In the genomic region with DNA sequence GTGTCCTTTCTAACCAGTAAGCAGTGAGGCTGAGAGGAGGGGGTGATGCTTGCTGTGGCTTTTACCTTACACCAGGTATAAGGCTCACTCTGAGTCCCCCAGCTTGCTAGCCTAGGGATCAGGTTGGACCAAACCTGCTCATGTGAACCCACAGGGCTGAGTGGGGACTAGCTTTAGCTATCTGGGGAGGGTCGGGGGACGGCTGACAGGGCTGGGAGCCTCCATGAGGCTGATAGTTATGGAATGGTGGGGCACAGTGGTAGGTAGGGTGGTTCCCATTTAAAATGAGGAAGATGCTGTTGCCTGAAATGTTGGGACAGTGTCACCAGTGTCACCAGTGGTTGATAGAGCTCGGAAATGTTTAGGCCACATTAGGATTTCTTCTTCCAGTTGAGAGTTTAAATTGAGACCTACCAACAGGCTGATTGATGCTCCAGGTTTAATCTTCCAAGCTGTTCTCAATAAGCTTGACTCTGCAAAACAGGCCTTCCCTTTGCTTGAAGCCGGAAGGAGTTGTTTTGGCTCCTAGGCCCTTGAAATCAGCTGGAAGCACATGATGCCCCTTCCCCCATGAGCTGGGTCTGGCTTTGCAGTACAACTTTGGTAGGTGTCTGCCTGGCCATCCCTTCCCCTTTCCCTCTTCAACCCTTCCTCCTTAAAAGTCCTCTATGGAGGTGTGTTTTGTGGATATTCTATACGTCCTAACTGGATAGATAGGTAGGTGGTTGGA, we compare ENCODE assay signal across 8 mouse cellular contexts. TPM values are rescaled to one million over a fixed set of nuclear protein-coding genes. Genes with fewer than 3 reads are reported as not detected.
A peak's percentile ranks its signal among the peaks of the same experiment; 100 is the strongest.
DNase-seq lines count a peak whose midpoint lies in the region; ATAC-seq lines count a peak whose summit lies in the region.

No protein-coding gene starts in this region.

- no peak for ATAC-seq in kidney, embryonic 14.5 days (ENCODE audit: low FRiP score, low TSS enrichment)
- ATAC-seq in kidney, embryonic 15.5 days (replicated peaks; ENCODE audit: low FRiP score): no peak
- ATAC-seq in midbrain, embryonic 11.5 days (ENCODE audit: low FRiP score): no peak

- no peaks in the 10 kb centered on the region for H3K9me3 ChIP-seq in kidney, embryonic 14.5 days (ENCODE audit: control insufficient read depth, low read length)
- no peaks in the 10 kb centered on the region for H3K9me3 ChIP-seq in forebrain, embryonic 10.5 days
- no peaks in the 10 kb centered on the region for H3K9me3 ChIP-seq in kidney, embryonic 15.5 days (replicated peaks)
- H3K9me3 ChIP-seq in midbrain, embryonic 11.5 days (ENCODE audit: control insufficient read depth, low read length): no peaks in the 10 kb centered on the region

- peak overlapping the region; percentile 79 for H3K4me3 ChIP-seq in kidney, embryonic 14.5 days (ENCODE audit: low read length)
- peak overlapping the region; percentile 72 for H3K4me3 ChIP-seq in forebrain, embryonic 10.5 days
- H3K4me3 ChIP-seq in kidney, embryonic 15.5 days (replicated peaks): peak overlapping the region; percentile 80
- peak overlapping the region; percentile 63 for H3K4me3 ChIP-seq in midbrain, embryonic 11.5 days (ENCODE audit: low read depth, low read length)

- H3K9ac ChIP-seq in kidney, embryonic 14.5 days (ENCODE audit: low read depth, low read length): peak overlapping the region; percentile 91
- peak overlapping the region; percentile 82 for H3K9ac ChIP-seq in kidney, embryonic 15.5 days
- peak overlapping the region; percentile 90 for H3K9ac ChIP-seq in midbrain, embryonic 11.5 days (ENCODE audit: low read length)

- H3K4me2 ChIP-seq in kidney, embryonic 14.5 days (replicated peaks; ENCODE audit: low read depth, low read length): peak overlapping the region; percentile 87
- H3K4me2 ChIP-seq in kidney, embryonic 15.5 days: peak overlapping the region; percentile 84
- H3K4me2 ChIP-seq in midbrain, embryonic 11.5 days: peak overlapping the region; percentile 89

- no peaks in the 10 kb centered on the region for H3K36me3 ChIP-seq in kidney, embryonic 14.5 days (ENCODE audit: control insufficient read depth, insufficient read depth, low read length)
- H3K36me3 ChIP-seq in forebrain, embryonic 10.5 days (replicated peaks): peaks cover 14% of the 10 kb centered on the region
- H3K36me3 ChIP-seq in kidney, embryonic 15.5 days: 0 out of 2 replicates have a peak, but pooled peaks cover 3% of the 10 kb centered on the region
- H3K36me3 ChIP-seq in midbrain, embryonic 11.5 days (ENCODE audit: control insufficient read depth, insufficient read depth, low read length): no peaks in the 10 kb centered on the region

- WGBS in kidney, embryonic 14.5 days: 42% methylated on average over 5 of the region's 5 CpGs
- 69% methylated on average over 5 of the region's 5 CpGs for whole genome bisulfite sequencing in forebrain, embryonic 10.5 days
- 37% methylated on average over 5 of the region's 5 CpGs for WGBS in kidney, embryonic 15.5 days
- WGBS in midbrain, embryonic 11.5 days: 62% methylated on average over 5 of the region's 5 CpGs

- H3K4me1 ChIP-seq in kidney, embryonic 14.5 days (ENCODE audit: control insufficient read depth, insufficient read depth, low read length): peaks cover 30% of the 10 kb centered on the region
- peaks cover 46% of the 10 kb centered on the region for H3K4me1 ChIP-seq in forebrain, embryonic 10.5 days
- H3K4me1 ChIP-seq in kidney, embryonic 15.5 days: peaks cover 44% of the 10 kb centered on the region
- H3K4me1 ChIP-seq in midbrain, embryonic 11.5 days (ENCODE audit: control insufficient read depth, insufficient read depth, low read length): peaks cover 30% of the 10 kb centered on the region

- no peak overlapping the region for H3K27ac ChIP-seq in kidney, embryonic 14.5 days (ENCODE audit: low read depth, low read length)
- H3K27ac ChIP-seq in forebrain, embryonic 10.5 days: peak overlapping the region; percentile 58
- no peak overlapping the region for H3K27ac ChIP-seq in kidney, embryonic 15.5 days
- no peak overlapping the region for H3K27ac ChIP-seq in midbrain, embryonic 11.5 days (ENCODE audit: low read depth, low read length)

- no peak for DNase-seq in kidney, postnatal 4 days
- no peak for DNase-seq in forebrain, embryonic 10.5 days (ENCODE audit: extremely low spot score, low spot score)
- no peak for DNase-seq in midbrain, embryonic 11.5 days (ENCODE audit: low spot score, missing footprints)
- no peak for DNase-seq in retina, embryonic 14.5 days (ENCODE audit: low spot score)
- no peak for DNase-seq in c-Kit-positive CD71-positive TER-119-positive erythroid progenitor cells, embryonic 14.5 days (ENCODE audit: low spot score)
- DNase-seq in gastrocnemius, adult 8-10 months (ENCODE audit: low spot score in 2 of 2): no peak

- no peaks in the 10 kb centered on the region for H3K27me3 ChIP-seq in kidney, embryonic 14.5 days (ENCODE audit: control insufficient read depth, insufficient read depth, low read length)
- H3K27me3 ChIP-seq in forebrain, embryonic 10.5 days (ENCODE audit: poor library complexity, severe bottlenecking): no peaks in the 10 kb centered on the region
- H3K27me3 ChIP-seq in kidney, embryonic 15.5 days: no peaks in the 10 kb centered on the region
- H3K27me3 ChIP-seq in midbrain, embryonic 11.5 days (ENCODE audit: control insufficient read depth, insufficient read depth, low read length): no peaks in the 10 kb centered on the region

RNA-seq across cellular contexts. Expression of a gene that starts 1.8 kb away (rescaled TPM):
- 11.0 and 21.9 TPM in 2 replicates for polyA plus RNA-seq in kidney, embryonic 14.5 days (2014; fragmentation: Nextera tagmentation; extraction: Ambion mirVana)
- polyA plus RNA-seq in forebrain, embryonic 10.5 days (2016; fragmentation: Nextera tagmentation; extraction: Ambion mirVana): 14.9 and 15.6 TPM in 2 replicates
- polyA plus RNA-seq in kidney, embryonic 15.5 days (2015; fragmentation: Nextera tagmentation; extraction: Ambion mirVana): 17.4 and 17.8 TPM in 2 replicates
- polyA plus RNA-seq in midbrain, embryonic 11.5 days (2014; fragmentation: Nextera tagmentation; extraction: Ambion mirVana): 13.4 and 13.5 TPM in 2 replicates
- 10 to 100 TPM; 16.5 to 20.9 (median 18.5) TPM for total RNA-seq in gastrocnemius, adult 8-10 months (2022)
